Mouse (Mus musculus) Muller cell, postnatal 12 days (primary cell): ENCODE data around the gene Rnase2a.
"Not testable (repeated sequence)": the region's sequence is repeated elsewhere in the genome, so short reads cannot be mapped to it uniquely, and the experiment has no call there.

Source experiments
- DNase-seq: peaks from one replicate; pipeline ENCODE4 v3.0.0-alpha.2; 2015; ENCODE audit errors: inconsistent ontology term

The Rnase2a gene

DNA sequence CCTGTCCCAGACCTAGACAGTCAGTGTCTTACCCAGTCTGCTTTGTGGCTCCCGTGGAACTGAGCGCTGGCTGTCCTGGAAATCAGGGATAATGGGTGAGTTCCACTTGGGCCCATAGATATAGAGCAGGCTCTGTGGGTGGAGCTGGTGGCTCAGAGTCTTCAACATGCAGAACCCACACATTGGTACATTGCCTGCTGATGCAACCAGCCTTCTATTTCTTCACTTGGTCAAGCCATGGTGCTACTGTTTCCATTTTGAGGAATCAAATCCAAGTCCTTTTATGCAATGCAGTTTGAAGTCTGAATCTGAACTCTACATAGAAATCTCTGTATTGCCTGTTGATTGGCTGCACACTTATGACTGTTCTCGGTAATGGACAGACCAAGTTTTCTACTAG, at the start of gene Rnase2a:
TSS of gene Rnase2a (minus strand) at position 72 of the 400 bp plus-strand sequence.
- no peak for DNase-seq

DNA sequence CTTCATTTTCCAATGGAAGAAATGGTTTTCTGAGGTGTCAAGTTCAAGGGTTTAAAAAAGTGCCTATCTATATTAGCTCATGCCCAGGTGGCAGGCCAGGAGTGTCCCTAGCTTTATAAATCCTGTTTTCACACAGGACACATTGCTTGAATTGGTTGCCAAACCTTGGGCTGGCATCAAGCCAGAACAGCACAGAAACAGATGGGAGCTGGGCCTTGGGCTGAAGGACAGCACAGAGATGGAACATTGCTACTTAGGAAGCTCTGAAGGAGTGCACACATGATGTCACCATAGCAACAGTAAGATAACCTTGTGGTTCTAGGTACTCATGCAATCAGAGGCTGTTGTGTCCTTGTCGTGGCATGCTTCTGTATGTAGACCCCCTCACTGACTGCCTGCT, 35.6 kb upstream of the Rnase2a start:
- DNase-seq = no peak

DNA sequence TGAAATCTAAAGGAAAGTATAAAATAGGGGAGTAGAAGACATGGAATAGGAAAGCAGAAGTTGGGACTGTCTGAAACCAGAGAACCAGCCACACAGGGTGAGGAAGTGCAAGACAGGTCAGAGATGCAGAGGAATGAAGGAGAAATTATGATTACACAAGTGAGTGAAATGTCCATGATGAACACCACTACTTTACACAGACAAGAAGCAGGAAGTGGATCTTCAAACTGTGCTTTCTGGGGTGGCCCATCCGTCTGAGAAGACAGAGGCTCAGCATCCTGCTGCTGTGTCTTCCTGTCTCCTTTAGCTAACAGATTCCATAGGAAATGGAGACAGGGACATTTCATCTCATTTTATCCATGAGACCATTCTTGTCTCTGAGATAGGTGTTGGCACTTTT, 22.6 kb upstream of the Rnase2a start:
- DNase-seq = not testable (repeated sequence)

DNA sequence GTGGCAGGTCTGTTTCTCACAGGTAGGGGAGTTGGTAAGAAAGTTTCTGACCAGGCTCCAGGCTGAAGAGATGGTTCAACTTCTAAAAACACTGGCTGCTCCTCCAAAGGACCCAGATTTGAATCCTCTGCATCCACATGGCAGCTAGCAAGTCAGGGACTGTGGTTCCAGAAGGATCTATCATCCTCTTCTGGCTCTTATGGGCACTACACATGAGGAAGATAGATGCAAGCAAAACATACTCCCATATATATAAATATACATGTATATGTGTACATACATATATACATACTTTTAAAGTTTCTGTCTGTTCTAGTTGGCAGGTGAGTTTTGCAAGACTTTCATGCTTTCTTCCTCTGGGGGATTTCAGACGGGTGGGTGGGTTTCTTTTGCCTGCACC, 12.8 kb upstream of the Rnase2a start:
- no peak for DNase-seq

DNA sequence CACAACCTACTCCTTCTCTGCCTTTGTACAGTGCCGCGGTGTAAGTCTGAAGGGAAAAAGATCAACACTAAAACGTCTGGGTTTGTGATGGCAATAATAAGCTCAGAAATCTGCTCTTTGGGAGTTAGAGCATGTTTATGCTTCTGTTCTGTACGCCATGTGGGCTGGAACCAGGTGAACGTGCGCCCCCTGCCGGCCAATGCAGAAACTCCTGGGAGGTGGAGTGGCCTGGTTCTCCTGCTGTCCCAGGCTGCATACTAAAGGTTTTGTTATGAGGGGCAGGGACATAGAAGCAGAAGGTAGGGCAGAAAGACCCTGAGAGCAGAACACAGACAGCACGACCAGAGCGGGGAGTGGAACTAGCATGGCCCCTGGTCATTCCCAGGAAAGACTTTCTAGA, 10.2 kb upstream of the Rnase2a start:
- peak; percentile 87 for DNase-seq

DNA sequence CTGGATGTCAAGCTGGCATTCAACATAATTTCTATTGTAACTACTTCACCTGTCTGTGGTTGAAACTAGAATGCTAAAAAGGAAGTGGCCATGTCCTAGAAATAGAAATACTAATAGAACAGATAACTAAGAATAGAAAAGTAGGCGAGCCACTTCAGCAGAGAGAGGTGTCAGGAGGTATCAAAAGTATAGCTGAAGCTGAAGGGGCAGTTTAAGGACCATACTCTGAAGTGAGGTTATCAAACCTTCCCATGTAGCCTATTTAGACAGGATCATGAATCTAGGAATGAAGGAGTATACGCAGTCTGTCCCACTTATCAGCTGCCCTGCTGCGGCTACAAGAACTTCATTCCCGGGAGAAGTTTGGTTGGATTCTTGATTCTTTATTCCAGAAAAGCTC, 9.8 kb upstream of the Rnase2a start:
- no peak for DNase-seq

DNA sequence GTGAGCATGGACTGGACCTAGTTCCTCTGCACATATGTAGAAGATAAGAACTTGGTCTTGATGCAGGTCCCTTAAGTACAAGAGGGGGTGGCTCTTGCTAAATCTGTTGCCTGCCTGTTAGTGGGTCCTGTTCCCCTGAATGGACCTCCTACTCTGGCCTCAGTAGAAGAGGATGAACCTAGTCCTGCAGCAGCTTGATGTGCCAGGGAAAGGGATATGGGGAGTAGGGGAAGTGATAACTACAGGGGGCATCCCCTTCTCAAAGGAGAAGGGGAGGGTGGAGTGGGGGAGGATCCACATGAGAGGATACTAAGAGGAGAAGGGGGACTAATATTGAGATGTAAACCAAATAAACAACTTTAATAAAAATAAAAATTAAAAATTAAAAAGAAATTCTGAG, 6.5 kb upstream of the Rnase2a start:
- DNase-seq = no peak

DNA sequence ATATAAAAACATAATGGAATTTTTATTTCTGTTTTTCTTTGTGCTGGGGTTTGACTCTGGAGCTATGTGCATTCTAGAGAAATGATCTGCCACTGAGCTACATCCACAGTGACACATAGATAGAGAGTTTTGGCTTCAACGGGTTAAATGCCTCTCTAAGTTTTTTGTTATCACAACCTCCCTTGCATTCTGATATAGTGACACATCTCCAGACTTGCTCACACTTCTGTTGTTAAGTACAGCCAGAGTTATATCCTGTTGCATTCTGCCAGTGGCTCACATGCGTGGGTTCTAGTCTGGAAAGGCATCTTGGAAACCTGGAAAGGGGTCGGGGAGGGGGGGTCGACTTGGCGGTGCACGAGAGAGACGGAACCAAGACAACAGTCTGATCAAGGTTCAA, 3.8 kb upstream of the Rnase2a start:
- DNase-seq = no peak

DNA sequence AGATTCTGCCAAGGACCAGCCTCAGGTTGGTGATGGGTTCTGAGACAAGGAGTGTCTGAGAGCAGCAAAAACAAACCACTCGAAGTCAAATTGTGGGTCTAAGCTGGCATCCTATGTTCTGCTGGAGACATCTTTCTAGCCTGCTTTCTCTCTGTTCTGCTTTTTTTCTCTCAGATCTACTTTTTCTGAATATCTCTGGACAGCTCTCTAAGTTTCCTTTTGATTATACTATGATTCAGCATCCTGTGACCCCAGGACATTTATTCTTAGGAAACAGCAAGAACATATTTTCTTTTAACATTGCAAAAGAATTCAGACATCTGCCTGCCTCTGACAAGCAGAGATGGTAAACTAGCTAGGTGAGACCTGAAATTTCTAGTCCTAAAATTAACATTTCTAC, 2.3 kb downstream of the Rnase2a start:
- DNase-seq = no peak

DNA sequence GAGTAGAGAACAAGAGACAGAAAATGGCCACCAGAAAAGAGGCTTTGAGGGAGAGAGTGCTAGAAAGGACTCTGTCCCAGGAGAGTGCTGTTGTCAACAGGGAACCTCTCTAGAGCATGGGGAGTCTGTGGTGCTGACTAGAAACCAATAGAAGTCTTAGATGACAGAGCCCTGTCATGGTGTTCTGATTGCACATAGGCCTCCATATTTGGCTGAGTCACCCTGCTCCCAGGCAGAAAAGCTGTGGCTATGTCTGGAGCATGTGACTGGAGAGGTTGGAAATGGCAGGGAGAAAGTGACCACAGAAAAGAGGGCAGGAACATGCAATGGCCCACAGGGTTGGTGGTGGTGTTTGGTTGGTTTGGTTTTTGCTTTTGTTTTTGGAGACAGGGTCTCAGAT, 3.7 kb downstream of the Rnase2a start:
- not testable (repeated sequence) for DNase-seq

DNA sequence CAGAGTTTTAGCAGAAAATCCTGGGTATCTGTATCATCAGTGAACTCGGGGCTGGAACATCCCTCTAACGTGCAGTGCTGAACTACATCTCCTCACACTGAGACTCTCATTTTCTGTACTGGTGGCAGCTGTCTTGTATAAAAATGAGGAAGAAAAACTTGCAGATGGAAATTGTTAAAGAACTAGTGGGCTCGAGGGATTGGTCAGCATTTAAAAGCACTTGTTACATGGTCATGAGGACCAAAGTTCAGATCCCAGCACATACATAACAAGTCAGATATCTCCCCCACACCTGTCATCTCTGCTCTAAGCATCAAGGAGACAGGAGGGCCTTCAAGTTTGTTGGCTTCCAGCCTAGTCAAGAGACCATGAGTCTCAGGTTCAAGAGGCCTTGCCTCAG, 5.6 kb downstream of the Rnase2a start:
- no peak for DNase-seq

DNA sequence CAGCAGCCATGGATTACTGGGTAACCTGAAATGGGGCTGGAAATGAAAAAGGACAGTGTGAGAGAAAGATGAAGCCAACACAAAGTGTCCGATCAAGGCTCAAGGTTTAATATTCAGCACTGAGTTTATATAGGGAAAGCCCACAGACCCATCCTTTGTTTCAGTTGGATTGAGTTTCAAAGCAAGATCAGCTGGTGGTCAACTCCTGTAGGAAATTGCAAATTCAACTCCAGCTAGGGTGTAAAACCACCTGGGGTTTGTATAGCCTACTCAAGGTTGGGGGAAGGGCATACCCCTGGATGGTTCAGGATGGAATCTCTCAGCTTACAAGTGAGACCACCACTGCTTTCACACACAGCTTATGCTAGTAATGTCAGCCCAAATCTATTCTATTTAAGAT, 8.2 kb downstream of the Rnase2a start:
- no peak for DNase-seq

DNA sequence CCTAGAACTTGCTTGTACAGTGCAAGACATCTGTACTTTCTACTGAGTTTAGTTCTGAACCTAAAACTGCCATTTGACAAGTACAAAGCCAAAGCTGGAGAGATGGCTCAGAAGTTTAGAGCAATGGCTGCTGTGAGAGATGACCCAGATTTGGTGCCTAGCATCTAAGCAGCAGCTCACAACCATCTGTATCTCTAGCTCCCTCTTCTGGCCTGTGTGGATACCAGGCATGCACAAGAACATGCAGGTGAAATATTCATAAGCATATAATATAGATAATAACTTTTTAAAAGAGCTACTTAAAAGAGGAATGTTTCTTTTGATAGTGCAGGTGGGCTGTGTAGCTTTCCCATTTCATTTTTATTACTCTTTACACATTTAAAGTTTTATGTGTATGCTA, 15.0 kb downstream of the Rnase2a start:
- peak; percentile 48 for DNase-seq

DNA sequence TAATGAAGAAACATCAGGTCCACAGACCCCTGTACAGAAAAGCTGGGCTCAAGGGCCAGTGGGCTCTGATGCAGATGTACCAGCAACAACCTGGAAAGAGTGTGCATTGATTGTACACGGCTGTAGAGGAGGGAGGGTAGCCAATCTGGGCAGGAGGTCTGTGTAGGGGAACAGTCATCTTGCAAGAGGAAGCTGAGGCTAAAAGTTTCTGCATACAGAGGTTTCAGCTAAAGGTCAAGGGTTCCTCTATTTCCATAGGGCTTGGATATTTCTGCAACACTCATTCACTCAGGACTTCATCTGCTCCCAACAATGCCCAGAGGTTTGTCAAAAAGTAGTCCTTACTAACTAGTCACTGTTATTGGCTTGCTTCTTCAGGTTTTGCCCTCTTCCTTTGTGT, 18.4 kb downstream of the Rnase2a start:
- DNase-seq = not testable (repeated sequence)

DNA sequence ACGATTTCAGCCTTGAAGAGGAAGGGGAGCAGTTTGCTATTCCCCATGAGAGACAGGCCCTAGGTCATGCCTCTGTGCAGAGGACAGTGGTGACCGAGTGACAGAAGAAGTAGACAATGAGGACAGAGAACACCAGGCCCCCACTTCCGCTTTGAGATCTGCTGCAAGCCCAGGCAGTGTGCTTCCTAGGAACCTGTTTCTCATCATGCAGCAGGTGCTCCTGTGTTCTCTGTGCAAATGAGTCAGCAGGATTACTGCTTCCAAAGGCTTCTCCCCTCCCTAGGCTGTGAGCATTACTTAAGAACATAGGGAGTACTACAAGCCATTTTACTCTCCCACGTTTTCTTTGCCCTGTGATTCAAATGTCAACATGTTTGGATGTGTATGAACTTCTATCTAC, 26.3 kb downstream of the Rnase2a start:
- DNase-seq = not testable (repeated sequence)

DNA sequence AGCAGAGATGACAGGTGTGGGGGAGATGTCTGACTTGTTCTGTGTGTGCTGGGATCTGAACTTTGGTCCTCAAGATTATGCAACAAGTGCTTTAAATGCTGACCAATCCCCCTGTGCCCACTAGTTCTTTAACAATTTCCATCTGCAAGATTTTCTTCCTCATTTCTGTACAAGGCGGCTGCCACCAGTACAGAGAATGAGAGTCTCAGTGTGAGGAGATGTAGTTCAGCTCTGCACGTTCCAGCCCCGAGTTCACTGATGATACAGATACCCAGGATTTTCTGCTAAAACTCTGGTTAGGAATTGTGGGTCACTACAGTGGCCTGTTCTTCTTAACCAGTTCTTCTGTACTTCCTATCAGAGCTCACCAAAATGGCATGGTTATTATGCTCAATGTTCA, 35.8 kb downstream of the Rnase2a start:
- DNase-seq = not testable (repeated sequence)
